Mouse (Mus musculus) lung, embryonic 14.5 days (tissue): Measurements from ENCODE around the gene Upb1. TPM values are rescaled to one million over a fixed set of nuclear protein-coding genes. Genes with fewer than 3 reads are reported as not detected.
A peak's percentile ranks its signal among the peaks of the same experiment; 100 is the strongest.
"Not testable (repeated sequence)": the region's sequence is repeated elsewhere in the genome, so short reads cannot be mapped to it uniquely, and the experiment has no call there.

ENCODE experiments used
- ATAC-seq: fragments of 200-750 bp; cut with Nextera tagmentation; 2 replicates; pipeline ENCODE4 v1.8.0; 2017; ENCODE audit warnings: mild to moderate bottlenecking, moderate TSS enrichment, moderate library complexity; ENCODE audit not compliant: insufficient read depth
- DNase-seq: peaks from one replicate; pipeline ENCODE4 v3.0.0-alpha.2; 2015
- H3K27ac ChIP-seq: fragments of 300-500 bp; sonication (generic); 2 replicates; pipeline ENCODE4 v1.5.1; 2014; ENCODE audit warnings: low read depth, mild to moderate bottlenecking, moderate library complexity
- H3K27me3 ChIP-seq: fragments of 300-500 bp; sonication (generic); 2 replicates; pipeline ENCODE4 v1.6.1; 2014; ENCODE audit warnings: low read length, control low read depth; ENCODE audit not compliant: insufficient read depth
- H3K36me3 ChIP-seq: fragments of 300-500 bp; sonication (generic); 2 replicates; pipeline ENCODE4 v1.6.1; 2014; ENCODE audit warnings: control low read depth; ENCODE audit not compliant: insufficient read depth
- H3K4me1 ChIP-seq: fragments of 300-500 bp; sonication (generic); 2 replicates; pipeline ENCODE4 v1.6.1; 2014; ENCODE audit warnings: antibody characterized with exemption, control low read depth; ENCODE audit not compliant: insufficient read depth
- H3K4me2 ChIP-seq: fragments of 300-500 bp; sonication (generic); 2 replicates; pipeline ENCODE4 v1.6.1; 2014; ENCODE audit warnings: mild to moderate bottlenecking
- H3K4me3 ChIP-seq: fragments of 300-500 bp; sonication (generic); 2 replicates; pipeline ENCODE4 v1.5.1; 2014; ENCODE audit warnings: low read depth, low read length
- H3K9ac ChIP-seq: fragments of 300-500 bp; sonication (generic); 2 replicates; pipeline ENCODE4 v1.6.1; 2014
- H3K9me3 ChIP-seq: fragments of 300-500 bp; sonication (generic); 2 replicates; pipeline ENCODE4 v1.6.1; 2016; ENCODE audit warnings: low read depth, low read length, control low read depth
- CTCF ChIP-seq: IDR thresholded peaks from 2 replicates; pipeline ENCODE4 v1.5.1; 2016; ENCODE audit warnings: antibody characterized with exemption, low read depth
- WGBS: fragments of 180-500 bp; shearing (Covaris S2); extraction: QIAGEN DNeasy Blood & Tissue Kit; methylation state at CpG from one replicate; pipeline ENCODE4 v1.1.7; 2014; 5-methylcytosine and 5-hydroxymethylcytosine counted together
- polyA plus RNA-seq: library from polyadenylated mRNA; unstranded; fragments of >200 nt; fragmentation: Nextera tagmentation; extraction: Ambion mirVana; gene quantifications from 2 replicates; pipeline ENCODE4 v1.2.1, GENCODE M21; 2014

Upb1 gene
- polyA plus RNA-seq, 1 experiment from 2014 or later = 0.17 TPM

DNA sequence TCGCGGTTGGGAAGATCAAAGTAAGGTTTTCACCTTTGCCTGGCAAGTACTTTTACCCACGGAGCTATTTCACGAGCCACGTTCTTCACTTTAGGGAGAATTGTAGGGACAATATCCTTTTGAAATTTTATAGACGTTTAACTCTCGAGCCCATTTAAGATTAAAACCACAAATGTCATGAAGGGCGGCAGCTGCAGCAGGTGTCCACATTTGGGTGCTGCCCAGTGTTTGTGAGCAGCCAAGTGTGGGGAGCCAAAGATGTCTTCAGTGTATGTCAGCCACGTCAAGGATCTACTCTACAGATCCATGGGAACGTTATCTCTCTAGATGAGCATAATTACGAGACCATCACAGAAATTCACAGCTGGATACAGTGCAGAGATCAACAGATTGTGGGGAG, 46.6 kb downstream of the Upb1 start:
- DNase-seq (no peak), ATAC-seq (no peak)
- H3K4me2 ChIP-seq = no peak overlapping the region
- WGBS = 82% methylated on average over 11 of the region's 11 CpGs
- H3K9me3 ChIP-seq = no peaks in the 10 kb centered on the region
- no peak overlapping the region for H3K27ac ChIP-seq
- H3K9ac ChIP-seq = no peak overlapping the region
- TF ChIP-seq CTCF = no peak
- H3K4me1 ChIP-seq = peaks cover 24% of the 10 kb centered on the region
- H3K4me3 ChIP-seq = no peak overlapping the region
- H3K36me3 ChIP-seq = no peaks in the 10 kb centered on the region
- H3K27me3 ChIP-seq = no peaks in the 10 kb centered on the region

DNA sequence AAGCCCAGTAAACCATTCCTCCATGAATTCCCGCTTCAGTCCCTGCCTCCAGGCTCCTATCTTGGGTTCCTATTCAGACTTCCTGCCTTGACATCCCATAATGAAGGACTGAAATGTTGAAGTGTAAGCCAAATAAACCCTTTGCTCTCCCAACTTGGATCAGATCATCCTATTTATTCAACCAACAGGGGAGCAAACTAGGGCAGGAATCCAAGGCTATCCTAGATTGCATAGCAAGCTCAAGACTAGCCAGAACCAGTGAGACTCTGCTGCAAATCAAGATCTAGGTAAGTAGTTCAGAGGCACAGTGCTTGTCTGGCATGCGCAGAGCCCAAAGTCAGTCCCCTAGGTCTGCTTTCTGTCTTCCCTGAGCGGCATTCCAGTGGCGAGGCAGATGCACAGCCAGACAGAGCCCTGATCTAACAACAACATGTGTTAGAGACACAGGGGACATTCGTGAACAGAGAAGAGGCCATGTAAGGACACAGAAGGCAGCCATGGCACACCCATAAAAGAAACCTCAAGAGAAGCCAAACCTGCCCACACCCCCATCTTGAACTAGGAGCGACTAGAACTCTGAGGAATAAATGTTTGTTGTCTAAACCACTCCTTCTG, 48.0 kb downstream of the Upb1 start:
- Histone ChIP-seq H3K4me2 (no peak overlapping the region), H3K36me3 (no peaks in the 10 kb centered on the region), H3K4me3 (no peak overlapping the region), H3K27me3 (no peaks in the 10 kb centered on the region), H3K27ac (no peak overlapping the region), H3K9ac (no peak overlapping the region), H3K4me1 (peaks cover 24% of the 10 kb centered on the region), H3K9me3 (no peaks in the 10 kb centered on the region)
- 78% methylated on average over 6 of the region's 6 CpGs for WGBS
- no peak for ATAC-seq
- DNase-seq = no peak
- TF ChIP-seq CTCF = no peak

DNA sequence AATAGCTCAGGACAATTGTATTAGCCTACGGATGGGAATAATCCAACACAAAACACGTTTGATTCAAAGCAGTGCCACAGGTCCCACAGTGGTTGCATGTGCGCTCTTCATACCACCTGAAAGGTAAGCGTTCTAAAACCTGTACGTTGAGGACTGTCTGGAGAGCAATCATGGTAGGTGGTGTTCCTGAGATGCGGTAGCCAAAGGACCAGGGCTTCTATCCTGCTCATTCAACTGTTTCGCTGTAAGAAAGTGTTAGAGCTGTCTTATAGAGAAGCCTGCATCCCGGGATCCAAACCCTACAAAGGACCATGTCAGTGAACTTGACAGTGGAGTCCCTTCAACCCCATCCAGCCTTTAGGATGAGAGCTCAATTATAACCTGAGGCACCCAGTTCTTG, 49.4 kb downstream of the Upb1 start:
- Histone ChIP-seq H3K4me1 (peaks cover 17% of the 10 kb centered on the region), H3K27me3 (no peaks in the 10 kb centered on the region), H3K4me3 (no peak overlapping the region), H3K4me2 (no peak overlapping the region), H3K9me3 (no peaks in the 10 kb centered on the region), H3K27ac (peak overlapping the region; percentile 75), H3K36me3 (no peaks in the 10 kb centered on the region), H3K9ac (no peak overlapping the region)
- no peak for TF ChIP-seq CTCF
- DNase-seq (no peak), ATAC-seq (no peak)
- WGBS = 88% methylated on average over 8 of the region's 8 CpGs

DNA sequence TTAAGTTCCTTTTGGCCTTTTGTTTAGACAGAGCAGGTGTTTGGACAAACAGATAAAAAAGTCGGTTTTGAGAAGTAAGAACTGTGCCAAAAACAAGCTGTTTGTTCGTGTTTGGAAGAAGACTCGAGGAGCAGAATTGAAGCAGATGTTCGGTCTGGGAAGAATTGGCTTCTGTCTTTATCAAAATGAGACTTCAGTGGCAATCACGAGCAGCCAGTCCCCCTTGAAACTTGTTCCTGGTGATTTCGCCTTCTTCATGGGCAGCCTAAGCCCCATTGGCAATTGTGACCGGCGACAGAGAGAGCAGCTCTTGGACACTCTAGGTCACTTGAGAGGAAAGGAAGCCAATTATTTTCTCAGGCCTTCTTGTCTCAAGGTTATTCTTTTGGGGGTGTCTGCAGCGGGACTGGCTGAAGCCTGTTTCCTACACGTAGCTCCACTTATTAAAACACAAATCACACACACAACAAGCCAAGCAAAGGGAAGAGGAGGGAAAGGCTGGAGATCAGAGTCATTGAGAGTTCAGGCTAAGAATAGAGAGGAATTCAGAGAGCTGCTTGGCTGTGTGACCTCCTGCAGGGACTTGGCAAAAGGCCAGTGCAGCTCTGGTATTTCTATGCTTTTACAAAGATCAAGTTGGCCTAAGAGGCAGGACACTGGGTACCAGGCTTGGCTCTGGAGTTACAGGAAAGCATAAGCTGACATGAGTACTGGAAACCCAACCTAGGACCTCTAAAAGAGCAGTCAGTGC, 50.3 kb downstream of the Upb1 start:
- H3K27ac ChIP-seq = peak overlapping the region; percentile 75
- H3K4me3 ChIP-seq = no peak overlapping the region
- no peaks in the 10 kb centered on the region for H3K9me3 ChIP-seq
- 0 out of 2 replicates have a peak overlapping the region, but pooled peaks have one; percentile 25 for H3K4me2 ChIP-seq
- TF ChIP-seq CTCF = no peak
- ATAC-seq (peak; percentile 76), DNase-seq (peak; percentile 92)
- H3K4me1 ChIP-seq = peaks cover 17% of the 10 kb centered on the region
- WGBS = 22% methylated on average over 10 of the region's 10 CpGs
- H3K27me3 ChIP-seq = no peaks in the 10 kb centered on the region
- no peak overlapping the region for H3K9ac ChIP-seq
- H3K36me3 ChIP-seq = no peaks in the 10 kb centered on the region

DNA sequence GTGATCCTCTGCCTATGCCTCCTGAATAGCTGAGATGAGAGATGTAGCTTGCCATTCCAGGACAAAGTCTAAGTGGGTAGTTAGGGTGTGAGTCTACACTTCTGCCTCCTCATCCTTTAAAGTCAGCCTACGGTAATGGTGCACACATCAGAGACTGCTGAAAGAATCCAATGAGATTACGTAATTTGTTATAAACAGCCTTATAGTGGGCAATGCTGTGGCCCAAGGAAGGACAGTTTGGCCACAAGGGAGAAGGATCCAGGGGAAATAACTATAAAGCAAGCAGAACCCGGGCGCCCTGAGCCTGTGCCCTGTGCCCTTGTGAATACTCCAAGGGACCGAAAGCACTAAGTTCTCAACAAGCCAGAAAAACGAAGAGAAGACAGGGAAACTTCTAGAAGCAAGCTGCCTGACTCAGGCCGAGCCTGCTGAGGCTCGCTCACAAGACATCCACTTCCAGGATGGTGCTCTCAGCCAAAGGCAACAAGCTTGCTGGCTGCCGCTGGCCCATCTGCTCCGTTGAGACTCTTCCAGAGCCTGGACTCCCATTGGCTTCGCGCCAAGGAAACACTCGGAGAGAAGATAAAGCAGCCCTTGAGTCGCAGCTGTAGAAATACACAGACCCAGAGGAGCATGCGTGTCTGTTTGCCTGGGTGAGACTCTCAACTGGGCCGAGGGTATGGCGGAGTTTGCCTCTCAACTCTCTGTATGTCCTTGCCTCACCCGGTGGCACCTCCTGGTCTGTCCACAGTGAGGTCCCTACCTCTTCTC, 55.3 kb downstream of the Upb1 start:
- not testable (repeated sequence) for H3K9me3 ChIP-seq, H3K4me1 ChIP-seq, H3K9ac ChIP-seq, H3K27me3 ChIP-seq, H3K36me3 ChIP-seq, H3K4me2 ChIP-seq, H3K4me3 ChIP-seq
- DNase-seq (peak; percentile 34), ATAC-seq (peak; percentile 88)
- 47% methylated on average over 11 of the region's 18 CpGs for WGBS
- peak overlapping the region; percentile 36; the same call in 1 of the 2 replicates for H3K27ac ChIP-seq

DNA sequence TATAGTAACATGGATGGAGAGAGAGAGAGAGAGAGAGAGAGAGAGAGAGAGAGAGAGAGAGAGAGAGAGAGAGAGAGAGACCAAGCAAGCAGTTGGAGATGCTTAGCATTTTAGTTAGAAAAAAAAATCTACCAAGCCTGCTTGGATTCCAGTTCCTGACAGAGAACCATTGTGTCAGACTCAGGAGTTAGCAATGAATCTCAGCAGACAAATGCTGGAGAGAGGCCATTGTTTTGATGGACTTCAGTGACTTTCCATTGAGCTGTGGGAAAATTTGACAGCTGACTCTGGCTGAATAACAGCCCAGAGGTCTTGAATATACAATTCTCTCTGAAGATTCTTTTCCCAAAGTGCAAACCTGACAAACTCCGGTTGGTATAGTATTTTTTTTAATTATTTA, 56.9 kb downstream of the Upb1 start:
- no peaks in the 10 kb centered on the region for H3K4me1 ChIP-seq
- ATAC-seq (no peak), DNase-seq (peak; percentile 62)
- no peak overlapping the region for H3K9ac ChIP-seq
- H3K27ac ChIP-seq = no peak overlapping the region
- no peak overlapping the region for H3K4me2 ChIP-seq
- no peak for TF ChIP-seq CTCF
- H3K36me3 ChIP-seq = no peaks in the 10 kb centered on the region
- 65% methylated on average over 1 of the region's 1 CpGs for WGBS
- H3K9me3 ChIP-seq = no peaks in the 10 kb centered on the region; the same call in 1 of the 2 replicates
- H3K4me3 ChIP-seq = no peak overlapping the region
- H3K27me3 ChIP-seq = no peaks in the 10 kb centered on the region

DNA sequence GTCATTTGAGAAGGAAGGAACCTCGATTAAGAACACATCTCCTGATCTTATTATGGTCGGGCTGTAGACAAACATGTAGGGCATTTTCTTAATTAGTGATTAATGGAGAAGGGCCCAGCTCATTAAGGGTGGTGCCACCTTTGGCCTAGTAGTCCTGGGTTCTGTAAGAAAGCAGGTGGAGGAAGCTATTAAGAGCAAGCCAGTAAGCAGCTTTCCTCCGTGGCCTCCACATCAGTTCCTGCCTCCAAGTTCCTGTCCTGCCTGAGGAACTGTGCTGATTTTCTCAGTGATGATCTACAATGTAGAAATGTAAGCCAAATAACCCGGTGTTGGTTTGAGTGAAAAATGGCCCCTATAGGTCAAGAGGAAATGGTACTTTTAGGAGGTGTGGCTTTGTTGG, 57.4 kb downstream of the Upb1 start:
- Histone ChIP-seq H3K4me2 (no peak overlapping the region), H3K27ac (no peak overlapping the region), H3K36me3 (no peaks in the 10 kb centered on the region), H3K9ac (no peak overlapping the region), H3K27me3 (no peaks in the 10 kb centered on the region), H3K4me1 (no peaks in the 10 kb centered on the region), H3K9me3 (no peaks in the 10 kb centered on the region; the same call in 1 of the 2 replicates), H3K4me3 (no peak overlapping the region)
- ATAC-seq (no peak), DNase-seq (no peak)
- no peak for TF ChIP-seq CTCF
- 71% methylated on average over 4 of the region's 4 CpGs for WGBS
